Mouse (Mus musculus) heart, adult 2 months (tissue): ENCODE measurements around the gene Uspl1. TPM values are rescaled to one million over a fixed set of nuclear protein-coding genes. Genes with fewer than 3 reads are reported as not detected.

Experiments used
- DNase-seq, 2 experiments: peaks; one replicate each; pipeline ENCODE4 v3.0.0; 2021
- H3K27ac ChIP-seq: fragments of 200-600 bp; 2 replicates; pipeline ENCODE4 v1.8.1; 2022
- H3K27me3 ChIP-seq: fragments of 200-500 bp; 2 replicates; pipeline ENCODE4 v1.6.1; 2012; ENCODE audit warnings: mild to moderate bottlenecking, low read length, inconsistent platforms, mixed read lengths; ENCODE audit not compliant: control insufficient read depth, insufficient read depth
- H3K36me3 ChIP-seq: fragments of 200-500 bp; 2 replicates; pipeline ENCODE4 v1.6.1; 2012; ENCODE audit warnings: low read length, inconsistent platforms; ENCODE audit not compliant: control insufficient read depth, insufficient read depth
- H3K4me1 ChIP-seq: fragments of 200-500 bp; 2 replicates; pipeline ENCODE4 v1.6.1; 2011; ENCODE audit warnings: low read length; ENCODE audit not compliant: control insufficient read depth, insufficient read depth
- H3K4me3 ChIP-seq: fragments of 200-600 bp; 2 replicates; pipeline ENCODE4 v1.8.1; 2022
- H3K79me2 ChIP-seq: fragments of 200-500 bp; replicated peaks from 2 replicates; pipeline ENCODE4 v1.6.1; 2012; ENCODE audit warnings: mild to moderate bottlenecking, inconsistent platforms, low read length, moderate library complexity, mixed read lengths; ENCODE audit not compliant: control insufficient read depth, insufficient read depth
- H3K9ac ChIP-seq: fragments of 200-500 bp; 2 replicates; pipeline ENCODE4 v1.6.1; 2012; ENCODE audit warnings: low read depth, mild to moderate bottlenecking, control low read depth, inconsistent platforms, low read length, mixed read lengths
- CTCF ChIP-seq: fragments of 200-600 bp; IDR thresholded peaks from 2 replicates; pipeline ENCODE4 v1.8.1; 2022; ENCODE audit warnings: antibody characterized with exemption, mild to moderate bottlenecking, moderate library complexity
- EP300 ChIP-seq: fragments of 200-500 bp; IDR thresholded peaks from 2 replicates; pipeline ENCODE4 v1.6.1; 2011; ENCODE audit warnings: low read depth, low read length, control low read depth; ENCODE audit not compliant: insufficient read depth
- POLR2A ChIP-seq: fragments of 200-500 bp; IDR thresholded peaks from 2 replicates; pipeline ENCODE4 v1.6.1; 2011; ENCODE audit warnings: mild to moderate bottlenecking, low read depth, low read length, control low read depth; ENCODE audit not compliant: insufficient read depth
- WGBS: fragments of 180-500 bp; shearing (Covaris S2); methylation state at CpG from one replicate; pipeline ENCODE4 v1.1.7; 2018; 5-methylcytosine and 5-hydroxymethylcytosine counted together
- intact Hi-C: fragments of 180-260 bp; cut with DNase I; formaldehyde crosslinking; loops from one replicate; pipeline ENCODE4 v1.15.1; 2025
- polyA plus RNA-seq: library from polyadenylated mRNA; depleted of rRNA; stranded (reverse); fragments of >200 nt; gene quantifications from 2 replicates; pipeline ENCODE4 v1.2.3, GENCODE M21; 2012
- total RNA-seq, 2 experiments: library from RNA; stranded (reverse); gene quantifications; 2 replicates each; pipeline ENCODE4 v1.2.3; 2021

Gene Uspl1
- total and polyA plus RNA-seq, 3 experiments, result 7.4 to 21.0 (median 17.5) TPM

DNA sequence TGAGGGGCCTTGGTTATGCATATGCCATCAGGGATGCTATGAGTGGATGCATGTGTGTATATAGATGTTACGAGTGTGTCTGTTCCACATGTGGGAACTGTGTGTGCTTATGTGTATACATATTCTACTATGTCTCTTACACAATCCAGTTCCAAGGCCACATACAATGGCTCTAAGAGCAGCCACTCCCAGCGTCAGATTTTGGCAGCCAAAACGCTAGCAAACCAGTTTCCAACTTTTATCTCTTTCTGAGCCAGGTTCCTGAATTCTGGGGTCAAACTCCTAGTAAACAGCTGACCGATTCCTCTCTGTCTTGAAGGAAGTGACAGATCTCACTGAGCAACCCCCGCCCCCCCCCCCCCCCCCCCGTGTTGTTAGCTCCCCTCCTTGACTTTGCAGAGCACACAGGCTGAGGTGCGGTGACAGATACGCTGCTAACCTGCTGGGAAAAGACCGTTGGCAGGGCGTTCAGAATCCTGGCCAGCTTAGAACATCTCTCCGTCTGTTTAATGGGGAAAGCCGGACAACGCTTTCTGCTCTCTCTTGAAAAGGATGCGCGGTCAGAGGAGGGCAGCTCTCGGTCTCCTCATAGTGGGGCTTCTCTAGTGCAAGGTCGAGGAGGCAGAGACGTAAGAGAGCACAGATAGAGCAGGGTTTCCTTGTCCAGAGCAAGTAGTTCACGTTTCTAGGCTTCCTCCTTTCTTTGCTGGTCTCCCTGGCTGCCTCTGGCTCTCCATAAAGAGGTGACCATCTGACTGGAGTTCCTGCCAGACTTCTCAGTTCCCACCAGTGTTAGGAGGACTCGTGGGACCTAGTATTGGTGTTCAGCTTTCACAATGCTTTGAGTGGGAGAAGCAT lies 63.1 kb downstream of the Uspl1 start:
- peak; percentile 35 to 45 for DNase-seq
- H3K36me3 ChIP-seq, result no peaks in the 10 kb centered on the region
- peak overlapping the region; percentile 43 for H3K9ac ChIP-seq
- peaks cover 4% of the 10 kb centered on the region; the same call in 1 of the 2 replicates for H3K4me1 ChIP-seq
- no peak for TF ChIP-seq POLR2A
- no peak for TF ChIP-seq EP300
- TF ChIP-seq CTCF, result no peak
- peak overlapping the region; percentile 16; the same call in 1 of the 2 replicates for H3K4me3 ChIP-seq
- no peaks in the 10 kb centered on the region for H3K27me3 ChIP-seq
- H3K79me2 ChIP-seq, result no peaks in the 10 kb centered on the region
- peak overlapping the region; percentile 49 for H3K27ac ChIP-seq
- 8% methylated on average over 20 of the region's 20 CpGs for WGBS
- intact Hi-C loops, result no loop called here

DNA sequence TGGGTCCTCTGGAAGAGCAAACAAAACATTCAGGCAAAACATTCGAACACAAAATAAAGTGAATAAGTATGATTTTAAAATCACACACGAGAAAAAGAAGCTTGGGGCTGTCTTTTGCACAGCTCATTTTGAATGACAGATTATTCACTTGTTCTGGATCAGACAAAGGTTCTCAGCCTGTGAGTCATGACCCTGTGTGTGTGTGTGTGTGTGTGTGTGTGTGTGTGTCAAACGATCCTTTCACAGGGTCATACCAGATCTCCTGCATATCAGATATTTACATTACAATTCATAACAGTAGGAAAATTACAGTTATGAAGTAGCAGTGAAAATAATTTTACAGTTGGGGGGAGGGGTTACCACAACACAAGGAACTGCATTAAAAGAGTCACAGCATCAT lies 68.2 kb downstream of the Uspl1 start:
- no peak overlapping the region for H3K9ac ChIP-seq
- H3K4me3 ChIP-seq, result no peak overlapping the region
- TF ChIP-seq CTCF (no peak), EP300 (no peak), POLR2A (no peak)
- H3K27me3 ChIP-seq, result no peaks in the 10 kb centered on the region
- DNase-seq, result no peak
- WGBS, result 72% methylated on average over 3 of the region's 3 CpGs
- H3K36me3 ChIP-seq, result no peaks in the 10 kb centered on the region
- H3K79me2 ChIP-seq, result no peaks in the 10 kb centered on the region
- no peak overlapping the region for H3K27ac ChIP-seq
- no peaks in the 10 kb centered on the region; the same call in 1 of the 2 replicates for H3K4me1 ChIP-seq
- intact Hi-C loops, result no loop called here

- Histone ChIP-seq H3K27me3 (no peaks in the 10 kb centered on the region), H3K27ac (no peak overlapping the region), H3K36me3 (no peaks in the 10 kb centered on the region), H3K79me2 (no peaks in the 10 kb centered on the region), H3K9ac (no peak overlapping the region), H3K4me3 (no peak overlapping the region), H3K4me1 (no peaks in the 10 kb centered on the region)
- DNase-seq, result no peak
- 53% methylated on average over 2 of the region's 2 CpGs for WGBS
- intact Hi-C loops, result no loop called here
- TF ChIP-seq CTCF (no peak), EP300 (no peak), POLR2A (no peak)
These were observed 69.3 kb downstream of the Uspl1 start for GRCm38 (mm10) chr5:149253491-149253890.

- H3K9ac ChIP-seq, result no peak overlapping the region
- no peak overlapping the region for H3K4me3 ChIP-seq
- intact Hi-C loops, result no loop called here
- H3K79me2 ChIP-seq, result no peaks in the 10 kb centered on the region
- H3K36me3 ChIP-seq, result no peaks in the 10 kb centered on the region
- no peaks in the 10 kb centered on the region for H3K4me1 ChIP-seq
- 80% methylated on average over 2 of the region's 2 CpGs for WGBS
- DNase-seq, result no peak
- no peak overlapping the region for H3K27ac ChIP-seq
- TF ChIP-seq EP300 (no peak), POLR2A (no peak), CTCF (no peak)
- no peaks in the 10 kb centered on the region for H3K27me3 ChIP-seq
These were observed 71.4 kb downstream of the Uspl1 start for GRCm38 (mm10) chr5:149255522-149255921.

DNA sequence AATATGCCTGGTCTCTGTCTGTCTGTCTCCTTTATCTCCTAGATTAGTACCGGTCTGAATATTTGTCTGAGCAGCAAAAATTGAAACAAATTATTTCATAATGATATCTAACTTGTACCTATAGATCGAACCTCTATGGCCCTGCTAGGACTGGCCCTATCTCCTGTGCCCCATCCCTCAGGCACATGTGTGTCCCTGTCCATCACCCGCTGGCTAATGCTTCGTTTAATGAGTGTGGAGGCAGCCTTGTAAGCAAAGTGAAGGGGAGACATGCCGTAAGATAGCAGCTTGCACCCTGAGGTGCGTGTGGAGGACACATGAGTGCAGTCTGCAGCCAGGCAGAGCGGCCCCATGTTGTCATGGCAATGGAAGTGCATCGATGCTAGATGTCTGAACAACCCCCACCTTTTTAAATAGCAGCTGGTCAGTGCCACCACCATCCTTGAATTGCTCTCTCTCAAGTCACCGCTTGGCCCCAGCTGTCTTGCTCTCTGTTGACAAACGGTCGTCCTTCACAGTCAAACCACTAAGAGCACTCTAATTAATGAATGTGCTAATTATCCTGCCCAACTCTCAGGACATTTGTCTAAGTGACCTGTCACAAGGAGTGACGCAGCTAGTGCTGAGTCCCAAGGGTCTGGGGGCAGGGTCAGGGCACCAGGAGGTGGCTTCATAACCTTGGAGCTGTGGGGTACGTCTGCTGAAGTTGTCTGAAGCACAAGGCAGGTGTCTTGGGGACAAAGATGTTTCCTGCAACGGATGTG lies 73.5 kb downstream of the Uspl1 start:
- no peaks in the 10 kb centered on the region for H3K36me3 ChIP-seq
- H3K27ac ChIP-seq, result no peak overlapping the region
- TF ChIP-seq EP300 (no peak), POLR2A (no peak), CTCF (no peak)
- intact Hi-C loops, result no loop called here
- H3K27me3 ChIP-seq, result no peaks in the 10 kb centered on the region
- no peak for DNase-seq
- H3K9ac ChIP-seq, result no peak overlapping the region
- no peak overlapping the region for H3K4me3 ChIP-seq
- WGBS, result 75% methylated on average over 14 of the region's 14 CpGs
- no peaks in the 10 kb centered on the region for H3K79me2 ChIP-seq
- H3K4me1 ChIP-seq, result no peaks in the 10 kb centered on the region

DNA sequence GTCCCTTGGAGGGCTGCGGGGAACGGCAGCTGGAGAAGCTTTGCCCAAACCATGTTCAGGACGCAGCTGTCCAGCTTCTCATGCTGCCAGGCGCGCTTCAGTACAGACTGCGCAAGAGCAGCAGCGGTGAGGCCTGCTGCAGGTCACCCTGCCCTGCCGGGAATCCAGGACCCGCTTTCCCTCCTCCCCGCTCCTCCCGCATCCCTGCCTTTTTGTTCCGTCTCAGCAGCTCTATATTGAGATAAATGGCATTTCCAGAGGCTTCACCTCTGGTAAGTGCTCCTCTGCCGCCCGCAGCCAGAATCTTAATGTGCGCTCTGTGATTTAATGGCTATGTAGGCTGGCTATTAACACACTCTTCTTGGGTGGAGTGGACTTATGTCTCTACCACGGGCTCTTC lies 74.9 kb downstream of the Uspl1 start:
- TF ChIP-seq POLR2A (no peak), EP300 (no peak), CTCF (no peak)
- no peaks in the 10 kb centered on the region for H3K27me3 ChIP-seq
- no peak overlapping the region for H3K9ac ChIP-seq
- H3K79me2 ChIP-seq, result no peaks in the 10 kb centered on the region
- H3K36me3 ChIP-seq, result no peaks in the 10 kb centered on the region
- no peak overlapping the region for H3K4me3 ChIP-seq
- no peak for DNase-seq
- H3K4me1 ChIP-seq, result no peaks in the 10 kb centered on the region
- WGBS, result 59% methylated on average over 16 of the region's 16 CpGs
- no peak overlapping the region for H3K27ac ChIP-seq
- intact Hi-C loops, result no loop called here
